ENCODE assay signal across 19 mouse cellular contexts in genomic region chr9:70006984-70007383, GRCm38 (mm10). TPM values are rescaled to one million over a fixed set of nuclear protein-coding genes. Genes with fewer than 3 reads are reported as not detected.
"Had no signal": no experiment of that assay in that cellular context is flagged by ENCODE, and none has a peak within 500 bp of the region (broad histone marks: within the 10 kb centered on the region; RNA-seq: fewer than 3 reads in every experiment).

No protein-coding gene starts in this region.

- H3K27ac ChIP-seq: left cerebral cortex, adult 2 months; limb, embryonic 10.5 days; liver, embryonic 15.5 days; lung, embryonic 15.5 days; midbrain, embryonic 12.5 days; neural tube, embryonic 13.5 days had no signal

- H3K27me3 ChIP-seq: liver, embryonic 15.5 days; lung, embryonic 15.5 days; midbrain, embryonic 12.5 days; neural tube, embryonic 13.5 days had no signal

- H3K4me3 ChIP-seq: left cerebral cortex, adult 2 months; limb, embryonic 10.5 days; liver, embryonic 15.5 days; lung, embryonic 15.5 days; midbrain, embryonic 12.5 days; neural tube, embryonic 13.5 days had no signal

- H3K9ac ChIP-seq: liver, embryonic 15.5 days; lung, embryonic 15.5 days; midbrain, embryonic 12.5 days; neural tube, embryonic 13.5 days had no signal

- H3K4me2 ChIP-seq: liver, embryonic 15.5 days; lung, embryonic 15.5 days; midbrain, embryonic 12.5 days; neural tube, embryonic 13.5 days had no signal

- DNase-seq: lung, postnatal 36 days; retina, postnatal 1 day; right cerebral cortex, postnatal 4 days; spleen, adult 18-20 months; thymus, adult 2 months; thymus, postnatal 25 days had no signal

- ATAC-seq: hindbrain, embryonic 16.5 days; inflammation-experienced regulatory T-cells, adult 6 months; intestine, postnatal 0 days; midbrain, embryonic 16.5 days had no signal

- H3K4me1 ChIP-seq: limb, embryonic 10.5 days; midbrain, embryonic 12.5 days had no signal

- H3K9me3 ChIP-seq: limb, embryonic 10.5 days; liver, embryonic 15.5 days; lung, embryonic 15.5 days; midbrain, embryonic 12.5 days; neural tube, embryonic 13.5 days had no signal

RNA-seq across cellular contexts. Expression of gene Gcnt3, which starts 30.9 kb away (rescaled TPM):
- total RNA-seq: layer of hippocampus, postnatal 25 days; left cerebral cortex, adult 2 months; left cerebral cortex, postnatal 14 days; megakaryocyte progenitor cell, adult 5-6 weeks had no signal
- polyA plus RNA-seq: hindbrain, embryonic 16.5 days; inflammation-experienced regulatory T-cells, adult 6 months; limb, embryonic 10.5 days; liver, embryonic 15.5 days; midbrain, embryonic 12.5 days; midbrain, embryonic 16.5 days; neural tube, embryonic 13.5 days; thymus, adult 2 months had no signal
